Mouse (Mus musculus): ENCODE measurements around the gene Tom1l2. TPM values are rescaled to one million over a fixed set of nuclear protein-coding genes. Genes with fewer than 3 reads are reported as not detected.

Gene Tom1l2
- polyA plus RNA-seq, 1 experiment from 2014 or later, result 28.7 TPM

DNA sequence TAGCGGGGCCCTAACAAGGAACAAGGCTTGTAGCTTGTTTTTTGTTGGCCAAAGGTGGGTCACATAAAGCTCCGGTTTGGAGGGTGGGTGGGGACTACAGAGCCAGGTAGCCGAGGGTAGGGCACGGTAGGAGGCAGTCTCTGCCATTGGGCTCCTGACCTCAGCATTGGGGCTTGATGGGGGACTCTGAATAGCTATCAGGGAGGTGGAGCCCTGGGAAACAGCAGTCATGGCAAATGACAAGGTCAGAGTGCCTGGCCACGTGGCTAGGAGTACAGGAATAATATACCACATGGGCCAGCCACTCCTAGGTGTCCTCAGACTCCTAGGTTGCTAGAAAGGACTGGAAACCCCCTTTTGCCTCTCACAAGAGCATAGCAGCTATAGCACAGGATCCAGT is 156.4 kb downstream of the Tom1l2 start:
- 78% methylated on average over 5 of the region's 5 CpGs for WGBS
- no peak overlapping the region for H3K9ac ChIP-seq
- ATAC-seq (ENCODE audit: insufficient number of reproducible peaks, insufficient read depth, low FRiP score, low TSS enrichment), result no peak
- peaks cover 9% of the 10 kb centered on the region for H3K4me1 ChIP-seq
- H3K36me3 ChIP-seq, result peaks cover 91% of the 10 kb centered on the region
- H3K4me2 ChIP-seq (replicated peaks), result no peak overlapping the region
- no peaks in the 10 kb centered on the region for H3K27me3 ChIP-seq
- no peak overlapping the region for H3K4me3 ChIP-seq
- H3K9me3 ChIP-seq, result peaks cover 8% of the 10 kb centered on the region; the same call in 1 of the 2 replicates
- H3K27ac ChIP-seq, result no peak overlapping the region

DNA sequence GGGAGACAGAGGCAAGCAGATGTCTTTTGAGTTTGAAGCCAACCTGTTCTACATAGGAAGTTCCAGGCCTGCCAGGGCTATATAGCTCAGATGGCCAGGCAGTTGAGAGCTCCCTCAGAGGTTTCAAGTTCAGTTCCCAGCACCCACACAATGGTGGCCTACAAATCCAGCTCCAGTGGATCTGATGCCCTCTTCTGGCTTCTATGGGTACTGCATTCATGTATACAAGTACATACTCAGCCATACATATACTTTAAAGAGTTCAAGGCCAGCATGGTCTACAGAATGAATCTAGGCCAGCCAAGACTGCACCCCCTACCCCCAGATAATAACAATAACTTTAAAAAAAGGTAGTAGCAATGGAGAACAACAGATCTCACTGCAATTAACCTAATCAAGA is 157.6 kb downstream of the Tom1l2 start:
- Histone ChIP-seq H3K27ac (no peak overlapping the region), H3K4me3 (no peak overlapping the region), H3K9me3 (peaks cover 8% of the 10 kb centered on the region; the same call in 1 of the 2 replicates), H3K36me3 (peaks cover 91% of the 10 kb centered on the region), H3K4me2 (replicated peaks) (no peak overlapping the region), H3K9ac (no peak overlapping the region), H3K27me3 (no peaks in the 10 kb centered on the region), H3K4me1 (peaks cover 7% of the 10 kb centered on the region)
- ATAC-seq (ENCODE audit: insufficient number of reproducible peaks, insufficient read depth, low FRiP score, low TSS enrichment), result no peak

DNA sequence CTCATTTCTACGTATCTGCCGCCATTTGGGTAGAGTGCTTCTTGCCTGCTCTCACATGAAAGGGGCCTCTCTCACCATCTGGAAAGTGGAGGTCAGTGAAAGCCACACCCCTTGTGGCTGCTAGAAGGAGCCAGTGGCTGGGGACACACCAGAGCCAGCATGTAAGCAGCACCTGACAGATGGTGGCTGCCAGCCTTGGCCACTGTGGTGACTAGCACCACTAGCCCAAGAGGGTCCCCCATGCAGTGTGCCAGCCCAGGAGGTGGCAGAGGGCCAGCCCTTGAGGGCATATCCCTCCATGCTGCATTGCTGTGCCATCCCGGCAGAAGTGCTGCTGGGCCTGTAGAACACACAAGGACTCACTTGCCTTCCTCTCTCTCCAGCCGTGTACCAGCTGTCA is 159.1 kb downstream of the Tom1l2 start:
- Histone ChIP-seq H3K4me3 (no peak overlapping the region), H3K9ac (no peak overlapping the region), H3K4me1 (no peaks in the 10 kb centered on the region), H3K36me3 (peaks cover 93% of the 10 kb centered on the region), H3K4me2 (replicated peaks) (no peak overlapping the region), H3K27me3 (no peaks in the 10 kb centered on the region), H3K27ac (no peak overlapping the region; the same call in 1 of the 2 replicates), H3K9me3 (peaks cover 8% of the 10 kb centered on the region; the same call in 1 of the 2 replicates)
- ATAC-seq (ENCODE audit: insufficient number of reproducible peaks, insufficient read depth, low FRiP score, low TSS enrichment), result no peak
- WGBS, result 74% methylated on average over 4 of the region's 4 CpGs

DNA sequence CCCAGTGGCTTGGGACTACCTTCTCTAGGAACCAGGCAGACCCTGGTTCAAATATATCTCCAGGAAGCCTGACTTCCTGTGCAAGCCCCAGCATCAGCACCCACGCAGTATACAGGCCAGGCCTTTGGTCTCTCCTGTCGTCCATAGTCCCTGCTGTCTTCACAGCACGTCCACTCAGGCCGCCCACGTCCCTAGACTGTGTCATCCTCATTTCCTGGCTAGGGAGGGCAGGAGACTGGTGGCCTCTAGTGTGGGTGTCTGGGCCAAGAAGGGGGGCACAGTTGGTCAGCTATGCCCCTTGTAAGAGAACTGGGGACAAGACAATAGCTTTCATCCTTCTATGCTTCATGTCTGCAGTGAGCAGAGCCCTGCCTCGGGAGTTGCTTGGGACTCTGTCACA is 160.2 kb downstream of the Tom1l2 start:
- Histone ChIP-seq H3K4me2 (replicated peaks) (no peak overlapping the region), H3K36me3 (peaks cover 93% of the 10 kb centered on the region), H3K4me1 (no peaks in the 10 kb centered on the region), H3K4me3 (no peak overlapping the region), H3K9me3 (peaks cover 8% of the 10 kb centered on the region; the same call in 1 of the 2 replicates), H3K9ac (no peak overlapping the region), H3K27ac (0 out of 2 replicates have a peak overlapping the region, but pooled peaks have one; percentile 23), H3K27me3 (no peaks in the 10 kb centered on the region)
- WGBS, result 81% methylated on average over 6 of the region's 6 CpGs
- ATAC-seq (ENCODE audit: insufficient number of reproducible peaks, insufficient read depth, low FRiP score, low TSS enrichment), result no peak

DNA sequence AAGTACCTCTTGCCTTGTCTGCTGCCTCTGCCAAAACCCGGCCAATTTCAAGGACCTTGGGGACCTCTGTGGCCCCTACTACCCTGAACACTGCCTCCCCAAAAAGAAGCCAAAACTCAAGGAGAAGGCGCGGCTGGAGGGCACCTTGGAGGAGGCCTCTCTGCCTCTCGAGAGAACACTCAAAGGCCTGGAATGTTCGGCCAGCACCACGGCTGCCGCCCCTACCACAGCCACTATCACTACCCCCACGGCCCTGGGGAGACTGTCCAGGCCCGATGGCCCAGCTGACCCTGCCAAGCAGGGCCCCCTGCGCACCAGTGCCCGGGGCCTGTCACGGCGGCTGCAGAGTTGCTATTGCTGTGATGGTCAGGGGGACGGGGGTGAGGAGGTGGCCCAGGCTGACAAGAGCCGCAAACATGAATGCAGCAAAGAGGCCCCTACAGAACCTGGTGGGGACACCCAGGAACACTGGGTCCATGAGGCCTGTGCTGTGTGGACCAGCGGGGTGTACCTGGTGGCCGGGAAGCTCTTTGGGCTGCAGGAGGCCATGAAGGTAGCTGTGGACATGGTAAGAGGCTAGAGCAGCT is 162.6 kb downstream of the Tom1l2 start:
- Histone ChIP-seq H3K9ac (no peak overlapping the region), H3K4me3 (no peak overlapping the region), H3K9me3 (peaks cover 8% of the 10 kb centered on the region; the same call in 1 of the 2 replicates), H3K4me1 (peaks cover 7% of the 10 kb centered on the region; the same call in 1 of the 2 replicates), H3K27me3 (no peaks in the 10 kb centered on the region), H3K4me2 (replicated peaks) (no peak overlapping the region), H3K27ac (no peak overlapping the region), H3K36me3 (peaks cover 99% of the 10 kb centered on the region)
- ATAC-seq (ENCODE audit: insufficient number of reproducible peaks, insufficient read depth, low FRiP score, low TSS enrichment), result no peak
- 82% methylated on average over 17 of the region's 17 CpGs for WGBS

DNA sequence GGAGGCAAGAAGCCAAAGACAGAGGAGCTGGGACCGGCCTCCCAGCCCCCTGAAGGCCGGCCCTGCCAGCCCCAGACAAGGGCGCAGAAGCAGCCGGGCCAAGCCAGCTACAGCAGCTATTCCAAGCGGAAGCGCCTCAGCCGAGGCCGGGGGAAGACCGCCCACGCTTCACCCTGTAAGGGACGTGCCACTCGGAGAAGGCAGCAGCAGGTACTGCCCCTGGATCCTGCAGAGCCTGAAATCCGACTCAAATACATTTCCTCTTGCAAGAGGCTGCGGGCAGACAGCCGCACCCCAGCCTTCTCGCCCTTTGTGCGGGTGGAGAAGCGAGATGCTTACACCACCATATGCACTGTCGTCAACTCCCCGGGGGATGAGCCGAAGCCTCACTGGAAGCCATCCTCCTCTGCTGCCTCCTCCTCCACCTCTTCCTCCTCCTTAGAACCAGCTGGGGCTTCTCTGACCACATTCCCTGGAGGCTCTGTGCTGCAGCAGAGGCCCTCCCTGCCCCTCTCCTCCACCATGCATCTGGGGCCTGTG is 163.1 kb downstream of the Tom1l2 start:
- H3K36me3 ChIP-seq, result peaks cover 96% of the 10 kb centered on the region
- no peak overlapping the region for H3K9ac ChIP-seq
- 0 out of 2 replicates have a peak overlapping the region, but pooled peaks have one; percentile 41 for H3K27ac ChIP-seq
- WGBS, result 87% methylated on average over 21 of the region's 21 CpGs
- no peak overlapping the region for H3K4me2 ChIP-seq (replicated peaks)
- no peaks in the 10 kb centered on the region for H3K27me3 ChIP-seq
- no peak for ATAC-seq (ENCODE audit: insufficient number of reproducible peaks, insufficient read depth, low FRiP score, low TSS enrichment)
- H3K4me1 ChIP-seq, result peaks cover 13% of the 10 kb centered on the region
- no peak overlapping the region for H3K4me3 ChIP-seq
- 0 out of 2 replicates have a peak, but pooled peaks cover 3% of the 10 kb centered on the region for H3K9me3 ChIP-seq

DNA sequence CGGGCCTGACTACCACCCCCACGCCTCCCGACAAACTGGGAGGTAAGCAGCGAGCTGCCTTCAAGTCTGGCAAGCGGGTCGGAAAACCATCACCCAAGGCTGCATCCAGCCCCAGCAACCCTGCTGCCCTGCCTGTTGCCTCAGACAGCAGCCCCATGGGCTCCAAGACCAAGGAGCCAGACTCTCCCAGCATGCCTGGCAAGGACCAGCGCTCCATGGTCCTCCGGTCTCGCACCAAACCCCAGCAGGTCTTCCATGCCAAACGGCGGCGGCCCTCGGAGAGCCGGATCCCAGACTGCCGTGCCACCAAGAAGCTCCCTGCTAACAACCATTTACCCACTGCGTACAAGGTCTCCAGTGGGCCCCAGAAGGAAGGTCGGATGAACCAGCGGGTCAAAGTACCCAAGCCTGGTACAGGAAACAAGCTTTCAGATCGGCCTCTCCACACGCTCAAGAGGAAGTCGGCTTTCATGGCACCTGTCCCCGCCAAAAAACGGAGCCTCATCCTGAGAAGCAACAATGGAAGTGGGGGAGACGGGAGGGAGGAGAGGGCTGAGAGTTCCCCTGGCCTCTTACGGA is 164.3 kb downstream of the Tom1l2 start:
- WGBS, result 92% methylated on average over 25 of the region's 25 CpGs
- Histone ChIP-seq H3K4me2 (replicated peaks) (no peak overlapping the region), H3K27ac (no peak overlapping the region), H3K27me3 (no peaks in the 10 kb centered on the region), H3K4me3 (no peak overlapping the region), H3K9me3 (no peaks in the 10 kb centered on the region), H3K36me3 (peaks cover 84% of the 10 kb centered on the region), H3K4me1 (peaks cover 21% of the 10 kb centered on the region), H3K9ac (no peak overlapping the region)
- ATAC-seq (ENCODE audit: insufficient number of reproducible peaks, insufficient read depth, low FRiP score, low TSS enrichment), result no peak

DNA sequence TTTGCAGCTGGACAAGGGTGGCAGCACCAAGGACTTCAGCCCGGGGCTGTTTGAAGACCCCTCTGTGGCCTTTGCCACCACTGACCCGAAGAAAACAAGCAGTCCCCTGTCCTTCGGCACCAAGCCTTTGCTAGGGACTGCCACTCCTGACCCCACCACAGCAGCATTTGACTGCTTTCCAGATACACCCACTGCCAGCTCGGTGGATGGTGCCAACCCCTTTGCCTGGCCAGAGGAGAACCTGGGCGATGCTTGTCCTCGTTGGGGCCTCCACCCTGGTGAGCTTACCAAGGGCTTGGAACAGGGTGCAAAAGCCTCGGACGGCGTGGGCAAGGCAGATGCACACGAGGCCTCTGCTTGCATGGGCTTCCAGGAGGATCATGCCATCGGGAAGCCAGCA is 165.6 kb downstream of the Tom1l2 start:
- Histone ChIP-seq H3K9ac (no peak overlapping the region), H3K4me1 (peaks cover 34% of the 10 kb centered on the region), H3K36me3 (peaks cover 72% of the 10 kb centered on the region), H3K4me2 (replicated peaks) (no peak overlapping the region), H3K27ac (0 out of 2 replicates have a peak overlapping the region, but pooled peaks have one; percentile 6), H3K27me3 (no peaks in the 10 kb centered on the region), H3K9me3 (no peaks in the 10 kb centered on the region), H3K4me3 (no peak overlapping the region)
- WGBS, result 82% methylated on average over 11 of the region's 11 CpGs
- ATAC-seq (ENCODE audit: insufficient number of reproducible peaks, insufficient read depth, low FRiP score, low TSS enrichment), result no peak

DNA sequence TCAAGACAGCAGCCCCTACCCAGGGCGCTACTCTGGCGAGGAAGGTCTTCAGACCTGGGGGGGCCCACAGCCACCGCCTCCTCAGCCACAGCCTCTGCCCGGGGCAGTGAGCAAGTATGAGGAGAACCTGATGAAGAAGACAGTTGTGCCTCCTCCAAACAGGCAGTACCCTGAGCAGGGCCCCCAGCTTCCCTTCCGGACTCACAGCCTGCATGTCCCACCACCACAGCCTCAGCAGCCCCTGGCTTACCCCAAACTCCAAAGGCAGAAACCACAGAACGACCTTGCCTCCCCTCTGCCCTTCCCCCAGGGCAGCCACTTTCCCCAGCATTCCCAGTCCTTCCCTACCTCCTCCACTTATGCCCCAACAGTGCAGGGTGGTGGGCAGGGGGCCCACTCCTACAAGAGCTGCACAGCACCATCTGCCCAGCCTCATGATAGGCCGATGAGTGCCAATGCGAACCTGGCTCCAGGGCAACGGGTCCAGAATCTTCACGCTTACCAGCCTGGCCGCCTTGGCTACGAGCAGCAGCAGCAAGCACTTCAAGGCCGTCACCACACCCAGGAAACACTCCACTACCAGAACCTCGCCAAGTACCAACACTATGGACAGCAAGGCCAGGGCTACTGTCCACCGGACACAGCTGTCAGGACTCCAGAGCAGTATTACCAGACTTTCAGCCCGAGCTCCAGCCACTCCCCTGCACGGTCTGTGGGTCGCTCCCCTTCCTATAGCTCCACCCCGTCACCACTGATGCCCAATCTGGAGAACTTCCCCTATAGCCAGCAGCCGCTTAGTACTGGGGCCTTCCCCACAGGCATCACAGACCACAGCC is 167.1 kb downstream of the Tom1l2 start:
- ATAC-seq (ENCODE audit: insufficient number of reproducible peaks, insufficient read depth, low FRiP score, low TSS enrichment), result no peak
- H3K27ac ChIP-seq, result peak overlapping the region; percentile 55; the same call in 1 of the 2 replicates
- H3K9ac ChIP-seq, result no peak overlapping the region; the same call in 1 of the 2 replicates
- H3K4me1 ChIP-seq, result peaks cover 47% of the 10 kb centered on the region
- H3K27me3 ChIP-seq, result no peaks in the 10 kb centered on the region
- 83% methylated on average over 20 of the region's 20 CpGs for WGBS
- peaks cover 57% of the 10 kb centered on the region for H3K36me3 ChIP-seq
- no peak overlapping the region for H3K4me2 ChIP-seq (replicated peaks)
- H3K9me3 ChIP-seq, result no peaks in the 10 kb centered on the region
- no peak overlapping the region for H3K4me3 ChIP-seq

DNA sequence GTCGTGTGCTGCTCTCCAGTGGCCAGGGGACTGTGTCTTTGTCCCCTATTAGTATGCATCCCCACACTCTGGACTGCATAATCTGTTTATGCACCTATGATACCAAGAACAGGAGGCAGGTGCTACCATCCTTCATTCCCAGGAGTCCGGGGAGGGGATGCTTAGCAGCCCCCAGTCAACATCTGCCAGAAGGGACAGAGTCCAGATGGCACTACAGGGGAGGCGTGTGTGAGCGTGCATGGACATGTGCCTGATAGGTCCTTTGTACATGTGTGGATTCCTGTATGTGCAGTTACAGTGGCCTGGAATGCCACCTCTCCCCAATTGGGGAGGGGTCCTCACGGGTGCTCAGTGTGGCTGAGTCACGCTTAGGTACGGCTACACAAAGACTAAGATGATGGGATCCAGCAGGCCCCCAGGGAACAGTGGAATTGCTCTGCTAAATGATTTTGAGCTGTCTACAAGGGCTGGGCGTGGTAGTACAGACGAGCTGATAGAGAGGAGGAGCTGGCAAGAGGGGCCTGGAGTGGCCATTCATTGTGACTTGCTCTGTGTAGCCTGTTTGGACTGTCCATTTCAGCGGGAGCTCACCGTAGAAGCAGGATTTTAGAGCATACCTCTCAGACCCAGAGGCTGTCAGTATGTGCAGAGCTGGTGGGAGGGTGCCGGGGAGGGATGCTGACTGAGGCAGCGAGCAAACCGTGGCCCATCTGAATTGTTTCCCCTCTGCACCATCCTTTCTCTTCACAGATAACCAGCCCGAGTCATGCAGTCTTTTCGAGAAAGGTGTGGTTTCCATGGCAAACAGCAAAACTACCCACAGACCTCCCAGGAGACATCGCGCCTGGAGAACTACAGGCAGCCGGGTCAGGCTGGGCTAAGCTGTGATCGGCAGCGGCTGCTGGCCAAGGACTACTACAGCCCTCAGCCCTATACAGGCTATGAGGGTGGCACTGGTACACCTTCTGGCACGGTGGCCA is 168.1 kb downstream of the Tom1l2 start:
- H3K4me1 ChIP-seq, result peaks cover 47% of the 10 kb centered on the region
- ATAC-seq (ENCODE audit: insufficient number of reproducible peaks, insufficient read depth, low FRiP score, low TSS enrichment), result no peak
- 56% methylated on average over 22 of the region's 22 CpGs for WGBS
- H3K9me3 ChIP-seq, result no peaks in the 10 kb centered on the region
- H3K27me3 ChIP-seq, result no peaks in the 10 kb centered on the region
- no peak overlapping the region for H3K4me3 ChIP-seq
- H3K9ac ChIP-seq, result peak overlapping the region; percentile 2; the same call in 1 of the 2 replicates
- H3K4me2 ChIP-seq (replicated peaks), result no peak overlapping the region
- H3K36me3 ChIP-seq, result peaks cover 48% of the 10 kb centered on the region
- 0 out of 2 replicates have a peak overlapping the region, but pooled peaks have one; percentile 24 for H3K27ac ChIP-seq

All from embryonic facial prominence, embryonic 12.5 days (tissue).